Mouse (Mus musculus) liver, embryonic 14.5 days (tissue): Measurements from ENCODE around the gene Ace3. TPM values are rescaled to one million over a fixed set of nuclear protein-coding genes. Genes with fewer than 3 reads are reported as not detected.

ENCODE experiments used
- ATAC-seq: fragments of 200-750 bp; cut with Nextera tagmentation; 2 replicates; pipeline ENCODE4 v1.8.0; 2017; ENCODE audit warnings: moderate number of reproducible peaks, mild to moderate bottlenecking, moderate library complexity; ENCODE audit not compliant: insufficient read depth
- DNase-seq, 3 experiments: peaks; one replicate each; pipeline ENCODE4 v3.0.0-alpha.2; 2012 to 2013; ENCODE audit warnings: low read depth in 3 of 3, low spot score in 3 of 3
- H3K27ac ChIP-seq: fragments of 300-500 bp; sonication (generic); 2 replicates; pipeline ENCODE4 v1.5.1; 2014; ENCODE audit warnings: moderate library complexity, mild to moderate bottlenecking, control low read depth, inconsistent platforms
- H3K27me3 ChIP-seq: fragments of 300-500 bp; sonication (generic); 2 replicates; pipeline ENCODE4 v1.6.1; 2014; ENCODE audit warnings: mild to moderate bottlenecking, low read length, moderate library complexity; ENCODE audit not compliant: control insufficient read depth, insufficient read depth
- H3K36me3 ChIP-seq: fragments of 300-500 bp; sonication (generic); replicated peaks from 2 replicates; pipeline ENCODE4 v1.6.1; 2014; ENCODE audit warnings: low read depth; ENCODE audit not compliant: control insufficient read depth, insufficient read depth
- H3K4me1 ChIP-seq, 2 experiments: fragments of 200-500 bp in 1 of 2; fragments of 300-500 bp in 1 of 2; sonication (generic) in 1 of 2; replicated peaks; 2 replicates each; pipeline ENCODE4 v1.6.1; 2012 to 2014; ENCODE audit warnings: antibody characterized with exemption in 1 of 2, inconsistent platforms in 1 of 2, low read length in 1 of 2; ENCODE audit not compliant: control insufficient read depth in 2 of 2, insufficient read depth in 2 of 2
- H3K4me2 ChIP-seq: fragments of 300-500 bp; sonication (generic); 2 replicates; pipeline ENCODE4 v1.6.1; 2014; ENCODE audit warnings: low read depth, mild to moderate bottlenecking, control low read depth, moderate library complexity
- H3K4me3 ChIP-seq, 2 experiments: fragments of 200-500 bp in 1 of 2; fragments of 300-500 bp in 1 of 2; sonication (generic) in 1 of 2; 2 replicates each; pipeline ENCODE4 v1.5.1; 2012 to 2014; ENCODE audit warnings: low read depth in 2 of 2, low read length in 2 of 2, mild to moderate bottlenecking in 2 of 2, control low read depth in 1 of 2, inconsistent platforms in 1 of 2, moderate library complexity in 1 of 2; ENCODE audit not compliant: insufficient read depth in 1 of 2
- H3K9ac ChIP-seq: fragments of 300-500 bp; sonication (generic); replicated peaks from 2 replicates; pipeline ENCODE4 v1.6.1; 2014; ENCODE audit warnings: mild to moderate bottlenecking, control low read depth, moderate library complexity
- H3K9me3 ChIP-seq: fragments of 300-500 bp; sonication (generic); 2 replicates; pipeline ENCODE4 v1.6.1; 2016; ENCODE audit warnings: low read length, mixed read lengths; ENCODE audit not compliant: control insufficient read depth
- CTCF ChIP-seq: IDR thresholded peaks from 2 replicates; pipeline ENCODE4 v1.5.1; 2016; ENCODE audit warnings: antibody characterized with exemption, low read depth, control low read depth
- EP300 ChIP-seq: IDR thresholded peaks from 2 replicates; pipeline ENCODE4 v1.6.1; 2016; ENCODE audit warnings: antibody characterized with exemption, low read depth
- WGBS: fragments of 180-500 bp; shearing (Covaris S2); extraction: QIAGEN DNeasy Blood & Tissue Kit; methylation state at CpG from one replicate; pipeline ENCODE4 v1.1.7; 2014; ENCODE audit not compliant: insufficient replicate concordance; 5-methylcytosine and 5-hydroxymethylcytosine counted together
- polyA plus RNA-seq, 2 experiments: library from polyadenylated mRNA; depleted of rRNA in 1 of 2; stranded (reverse) in 1 of 2; unstranded in 1 of 2; fragments of >200 nt; fragmentation: Nextera tagmentation in 1 of 2; extraction: Ambion mirVana in 1 of 2; gene quantifications; 2 replicates each; pipeline versions ENCODE4 v1.2.1 to v1.2.3; 2012 to 2014

Ace3 gene
- polyA plus RNA-seq, 2 experiments: not detected

DNA sequence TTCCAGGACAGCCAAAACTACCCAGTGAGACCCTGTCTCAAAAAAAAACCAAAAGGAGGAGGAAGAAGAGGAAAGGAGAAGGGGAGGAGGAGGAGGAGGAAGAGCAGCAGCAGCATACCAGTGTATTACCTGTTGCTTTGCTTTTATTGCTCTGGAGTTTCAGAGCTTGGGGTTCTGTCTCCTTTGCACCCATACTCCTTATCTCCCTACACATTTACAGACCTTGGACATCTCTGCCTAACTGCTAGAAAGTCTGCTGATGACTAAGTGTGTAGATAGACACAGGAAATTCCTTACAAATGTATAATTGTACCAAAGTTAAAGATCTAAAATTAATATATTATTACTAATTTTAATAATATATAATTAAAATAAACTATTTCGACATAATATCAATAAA, 50.8 kb downstream of the Ace3 start:
- H3K36me3 ChIP-seq: peaks cover 16% of the 10 kb centered on the region
- ATAC-seq: no peak

GRCm38 (mm10) chr11:106045780-106046179, 51.3 kb downstream of the Ace3 start:
- TF ChIP-seq EP300: no peak
- no peak for TF ChIP-seq CTCF
- WGBS: 84% methylated on average over 3 of the region's 3 CpGs
- Histone ChIP-seq H3K27me3 (no peaks in the 10 kb centered on the region), H3K36me3 (peaks cover 18% of the 10 kb centered on the region), H3K9me3 (no peaks in the 10 kb centered on the region), H3K27ac (no peak overlapping the region), H3K9ac (no peak overlapping the region), H3K4me2 (no peak overlapping the region), H3K4me3 (no peak overlapping the region), H3K4me1 (peaks cover 0 to 11% of the 10 kb centered on the region in 2 experiments; a peak in 3 of 4 replicates)
- ATAC-seq (no peak), DNase-seq (no peak)

More for the DNA sequence above, 50.8 kb downstream of the Ace3 start:
- TF ChIP-seq EP300 (no peak), CTCF (no peak)
- WGBS: 75% methylated on average over 1 of the region's 1 CpGs
- no peaks in the 10 kb centered on the region for H3K27me3 ChIP-seq
- no peaks in the 10 kb centered on the region for H3K9me3 ChIP-seq
- H3K27ac ChIP-seq: no peak overlapping the region
- no peak overlapping the region for H3K9ac ChIP-seq
- DNase-seq: no peak
- H3K4me2 ChIP-seq: no peak overlapping the region
- peaks cover 0 to 11% of the 10 kb centered on the region in 2 experiments; a peak in 3 of 4 replicates for H3K4me1 ChIP-seq
- no peak overlapping the region for H3K4me3 ChIP-seq

- H3K27ac ChIP-seq: no peak overlapping the region
- ATAC-seq: no peak
- no peak overlapping the region for H3K9ac ChIP-seq
Observed at GRCm38 (mm10) chr11:106046584-106046983, 52.1 kb downstream of the Ace3 start.

GRCm38 (mm10) chr11:106053921-106054320, 59.4 kb downstream of the Ace3 start:
- Histone ChIP-seq H3K36me3 (peaks cover 58% of the 10 kb centered on the region), H3K27me3 (no peaks in the 10 kb centered on the region), H3K27ac (no peak overlapping the region), H3K4me1 (peaks cover 30 to 34% of the 10 kb centered on the region in 2 experiments), H3K4me2 (no peak overlapping the region), H3K4me3 (no peak overlapping the region), H3K9ac (no peak overlapping the region), H3K9me3 (no peaks in the 10 kb centered on the region)
- 78% methylated on average over 2 of the region's 2 CpGs for WGBS
- ATAC-seq (no peak), DNase-seq (no peak)
- TF ChIP-seq CTCF (no peak), EP300 (no peak)

More at GRCm38 (mm10) chr11:106046584-106046983, 52.1 kb downstream of the Ace3 start:
- TF ChIP-seq CTCF (no peak), EP300 (no peak)
- Histone ChIP-seq H3K4me3 (no peak overlapping the region), H3K27me3 (no peaks in the 10 kb centered on the region), H3K4me2 (no peak overlapping the region), H3K4me1 (peaks cover 0 to 11% of the 10 kb centered on the region in 2 experiments; a peak in 3 of 4 replicates), H3K36me3 (peaks cover 27% of the 10 kb centered on the region), H3K9me3 (no peaks in the 10 kb centered on the region)
- WGBS: 73% methylated on average over 9 of the region's 9 CpGs
- no peak for DNase-seq

GRCm38 (mm10) chr11:106054600-106054999, 60.1 kb downstream of the Ace3 start:
- peaks cover 58% of the 10 kb centered on the region for H3K36me3 ChIP-seq

More at GRCm38 (mm10) chr11:106054600-106054999, 60.1 kb downstream of the Ace3 start:
- no peak for DNase-seq
- ATAC-seq: peak; percentile 39; the same call in 1 of the 2 replicates
- H3K4me2 ChIP-seq: no peak overlapping the region
- TF ChIP-seq CTCF (no peak; the same call in 1 of the 2 replicates), EP300 (peak; percentile 27; the same call in 1 of the 2 replicates)
- no peaks in the 10 kb centered on the region for H3K9me3 ChIP-seq
- H3K9ac ChIP-seq: no peak overlapping the region
- WGBS: 43% methylated on average over 8 of the region's 8 CpGs
- no peak overlapping the region for H3K4me3 ChIP-seq
- H3K27ac ChIP-seq: no peak overlapping the region
- peaks cover 30 to 34% of the 10 kb centered on the region in 2 experiments for H3K4me1 ChIP-seq
- H3K27me3 ChIP-seq: no peaks in the 10 kb centered on the region

Other genes with a start within 250 kb of the Ace3 start
- 0.69 and 0.85 TPM in 2 replicates for gene Cyb561, start 41.3 kb upstream of the Ace3 start, polyA plus RNA-seq (2012; rRNA removed)
- gene Cyb561, start 41.3 kb upstream of the Ace3 start, polyA plus RNA-seq (2014; fragmentation: Nextera tagmentation; extraction: Ambion mirVana): 1.1 and 2.1 TPM in 2 replicates
- gene Ace, start 26.7 kb upstream of the Ace3 start, polyA plus RNA-seq (2012; rRNA removed): 0.07 and 0.08 TPM in 2 replicates
- gene Ace, start 26.7 kb upstream of the Ace3 start, polyA plus RNA-seq (2014; fragmentation: Nextera tagmentation; extraction: Ambion mirVana): not detected in 2 replicates
- 0.01 TPM in 2 replicates for gene Kcnh6, start 13.4 kb downstream of the Ace3 start, polyA plus RNA-seq (2012; rRNA removed)
- gene Kcnh6, start 13.4 kb downstream of the Ace3 start, polyA plus RNA-seq (2014; fragmentation: Nextera tagmentation; extraction: Ambion mirVana): not detected in 2 replicates
- 15.4 and 15.5 TPM in 2 replicates for gene Dcaf7, start 42.2 kb downstream of the Ace3 start, polyA plus RNA-seq (2012; rRNA removed)
- gene Dcaf7, start 42.2 kb downstream of the Ace3 start, polyA plus RNA-seq (2014; fragmentation: Nextera tagmentation; extraction: Ambion mirVana): 21.6 and 25.9 TPM in 2 replicates
- gene Taco1, start 71.4 kb downstream of the Ace3 start, polyA plus RNA-seq (2012; rRNA removed): 7.3 and 10.0 TPM in 2 replicates
- 4.8 and 5.2 TPM in 2 replicates for gene Taco1, start 71.4 kb downstream of the Ace3 start, polyA plus RNA-seq (2014; fragmentation: Nextera tagmentation; extraction: Ambion mirVana)
- 5.2 and 5.5 TPM in 2 replicates for gene Map3k3, start 89.9 kb downstream of the Ace3 start, polyA plus RNA-seq (2012; rRNA removed)
- gene Map3k3, start 89.9 kb downstream of the Ace3 start, polyA plus RNA-seq (2014; fragmentation: Nextera tagmentation; extraction: Ambion mirVana): 3.8 and 5.4 TPM in 2 replicates
- gene Gm10840, start 166.2 kb downstream of the Ace3 start, polyA plus RNA-seq (2012; rRNA removed): not detected in 2 replicates
- not detected in 2 replicates for gene Gm10840, start 166.2 kb downstream of the Ace3 start, polyA plus RNA-seq (2014; fragmentation: Nextera tagmentation; extraction: Ambion mirVana)
- gene Limd2, start 166.2 kb downstream of the Ace3 start, polyA plus RNA-seq (2012; rRNA removed): 17.3 and 26.7 TPM in 2 replicates
- gene Limd2, start 166.2 kb downstream of the Ace3 start, polyA plus RNA-seq (2014; fragmentation: Nextera tagmentation; extraction: Ambion mirVana): 57.8 and 59.4 TPM in 2 replicates
- 9.1 and 9.4 TPM in 2 replicates for gene Strada, start 207.5 kb downstream of the Ace3 start, polyA plus RNA-seq (2012; rRNA removed)
- gene Strada, start 207.5 kb downstream of the Ace3 start, polyA plus RNA-seq (2014; fragmentation: Nextera tagmentation; extraction: Ambion mirVana): 6.9 and 8.8 TPM in 2 replicates
- 11.6 and 19.0 TPM in 2 replicates for gene Ccdc47, start 221.7 kb downstream of the Ace3 start, polyA plus RNA-seq (2012; rRNA removed)
- 27.5 and 29.2 TPM in 2 replicates for gene Ccdc47, start 221.7 kb downstream of the Ace3 start, polyA plus RNA-seq (2014; fragmentation: Nextera tagmentation; extraction: Ambion mirVana)
- gene Ddx42, start 222.3 kb downstream of the Ace3 start, polyA plus RNA-seq (2012; rRNA removed): 7.8 and 13.5 TPM in 2 replicates
- gene Ddx42, start 222.3 kb downstream of the Ace3 start, polyA plus RNA-seq (2014; fragmentation: Nextera tagmentation; extraction: Ambion mirVana): 20.7 and 22.8 TPM in 2 replicates